Mouse (Mus musculus) hindbrain, embryonic 12.5 days (tissue): ENCODE results near the gene Fam196b. TPM values are rescaled to one million over a fixed set of nuclear protein-coding genes. Genes with fewer than 3 reads are reported as not detected.

ENCODE experiments used
- ATAC-seq: fragments of 200-750 bp; cut with Nextera tagmentation; 2 replicates; pipeline ENCODE4 v1.8.0; 2017; ENCODE audit warnings: moderate TSS enrichment; ENCODE audit not compliant: low FRiP score
- H3K27ac ChIP-seq: fragments of 300-500 bp; sonication (generic); 2 replicates; pipeline ENCODE4 v1.5.1; 2016; ENCODE audit warnings: mild to moderate bottlenecking
- H3K27me3 ChIP-seq: fragments of 300-500 bp; sonication (generic); 2 replicates; pipeline ENCODE4 v1.6.1; 2016; ENCODE audit warnings: mild to moderate bottlenecking
- H3K36me3 ChIP-seq: fragments of 300-500 bp; sonication (generic); 2 replicates; pipeline ENCODE4 v1.6.1; 2016; ENCODE audit warnings: mild to moderate bottlenecking
- H3K4me1 ChIP-seq: fragments of 300-500 bp; sonication (generic); 2 replicates; pipeline ENCODE4 v1.6.1; 2016
- H3K4me2 ChIP-seq: fragments of 300-500 bp; sonication (generic); replicated peaks from 2 replicates; pipeline ENCODE4 v1.6.1; 2016; ENCODE audit warnings: mild to moderate bottlenecking
- H3K4me3 ChIP-seq: fragments of 300-500 bp; sonication (generic); 2 replicates; pipeline ENCODE4 v1.5.1; 2016; ENCODE audit warnings: mild to moderate bottlenecking
- H3K9ac ChIP-seq: fragments of 300-500 bp; sonication (generic); 2 replicates; pipeline ENCODE4 v1.6.1; 2016; ENCODE audit warnings: mild to moderate bottlenecking, moderate library complexity
- H3K9me3 ChIP-seq: fragments of 300-500 bp; sonication (generic); replicated peaks from 2 replicates; pipeline ENCODE4 v1.6.1; 2016; ENCODE audit warnings: mild to moderate bottlenecking
- WGBS: fragments of 180-500 bp; shearing (Covaris S2); methylation state at CpG from one replicate; pipeline ENCODE4 v1.1.7; 2016; 5-methylcytosine and 5-hydroxymethylcytosine counted together
- polyA plus RNA-seq: library from polyadenylated mRNA; unstranded; fragments of >200 nt; fragmentation: Nextera tagmentation; extraction: Ambion mirVana; gene quantifications from 2 replicates; pipeline ENCODE4 v1.2.1, GENCODE M21; 2016

Gene Fam196b
- polyA plus RNA-seq, result 2.7 TPM in 2 replicates

DNA sequence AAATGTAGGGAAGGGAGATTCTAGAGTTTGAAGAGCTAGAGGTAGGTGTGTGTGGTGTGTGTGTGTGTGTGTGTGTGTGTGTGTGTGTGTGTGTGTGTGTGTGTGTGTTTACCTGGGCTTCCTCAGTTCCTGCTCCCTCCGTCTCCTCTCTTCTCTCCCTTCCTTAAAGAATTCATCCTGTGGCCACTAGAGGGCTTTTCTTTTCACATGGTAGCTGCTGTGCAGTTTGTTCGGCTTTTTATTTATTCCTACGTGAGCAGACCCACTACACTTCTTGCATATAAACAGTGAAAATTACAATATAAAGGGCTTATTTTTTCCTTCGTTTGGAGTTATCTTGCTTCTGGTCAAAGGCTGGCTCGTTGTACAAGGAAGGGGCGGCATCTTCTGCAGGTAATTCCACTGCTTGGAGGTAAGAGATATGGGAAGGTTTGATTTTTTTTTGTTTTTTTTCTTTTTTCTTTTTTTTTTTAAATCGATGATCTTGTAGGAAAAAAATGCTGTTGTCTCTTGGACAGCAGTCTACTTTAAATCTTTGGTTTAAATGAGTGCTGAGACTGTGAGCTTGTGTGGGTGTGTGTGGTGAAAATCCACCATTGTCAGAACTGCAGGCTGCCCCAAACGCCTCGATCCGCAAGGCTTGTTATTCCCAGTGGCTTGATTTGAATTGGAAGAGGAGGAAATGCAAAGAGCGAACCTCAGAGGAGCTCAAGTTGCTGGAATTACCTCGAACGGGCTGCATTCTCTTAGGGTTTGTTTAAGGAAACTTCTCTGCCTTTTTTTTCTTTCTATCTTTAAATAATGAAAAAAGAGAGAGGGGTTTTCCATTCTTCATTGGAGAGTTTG is at the start of gene Fam196b:
Gene Fam196b (plus strand): TSS at position 289 of the 846 bp plus-strand sequence.
- H3K4me3 ChIP-seq, result peak within 1 kb of the TSS; percentile 29
- H3K27ac ChIP-seq, result no peak within 1 kb of the TSS; the same call in 1 of the 2 replicates
- no peaks in the 10 kb centered on the region for H3K36me3 ChIP-seq
- H3K9me3 ChIP-seq, result no peaks in the 10 kb centered on the region
- ATAC-seq, result peak; percentile 67
- peak within 1 kb of the TSS; percentile 45 for H3K4me2 ChIP-seq
- H3K9ac ChIP-seq, result peak within 1 kb of the TSS; percentile 52
- peaks cover 18% of the 10 kb centered on the region for H3K27me3 ChIP-seq
- H3K4me1 ChIP-seq, result peaks cover 26% of the 10 kb centered on the region
- WGBS, result 2% methylated on average over 13 of the region's 13 CpGs

DNA sequence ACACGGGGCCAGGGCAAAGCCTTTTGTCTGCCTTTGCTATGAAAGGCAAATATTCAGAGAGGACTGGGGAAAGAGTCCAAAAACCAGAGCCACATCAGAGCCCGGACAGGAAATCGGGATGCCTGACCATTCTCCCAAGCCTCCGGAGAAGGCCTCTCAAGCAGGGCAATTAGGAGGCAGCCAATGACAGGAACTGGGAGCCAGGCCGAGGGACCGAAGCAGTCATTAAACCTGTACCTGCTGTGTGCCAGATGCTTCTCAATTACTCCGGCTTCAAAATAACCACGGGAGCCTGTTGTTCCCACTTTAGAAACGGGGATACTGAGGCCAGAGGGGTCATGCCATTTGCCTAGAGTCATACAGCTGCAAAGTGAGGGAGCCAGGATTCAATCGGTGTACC is 42.6 kb upstream of the Fam196b start:
- Histone ChIP-seq H3K4me1 (peaks cover 7% of the 10 kb centered on the region; the same call in 1 of the 2 replicates), H3K9me3 (no peaks in the 10 kb centered on the region), H3K36me3 (no peaks in the 10 kb centered on the region), H3K4me3 (no peak overlapping the region), H3K27me3 (peaks cover 10% of the 10 kb centered on the region; the same call in 1 of the 2 replicates), H3K4me2 (no peak overlapping the region), H3K9ac (no peak overlapping the region), H3K27ac (no peak overlapping the region)
- no peak for ATAC-seq
- 63% methylated on average over 10 of the region's 10 CpGs for WGBS

DNA sequence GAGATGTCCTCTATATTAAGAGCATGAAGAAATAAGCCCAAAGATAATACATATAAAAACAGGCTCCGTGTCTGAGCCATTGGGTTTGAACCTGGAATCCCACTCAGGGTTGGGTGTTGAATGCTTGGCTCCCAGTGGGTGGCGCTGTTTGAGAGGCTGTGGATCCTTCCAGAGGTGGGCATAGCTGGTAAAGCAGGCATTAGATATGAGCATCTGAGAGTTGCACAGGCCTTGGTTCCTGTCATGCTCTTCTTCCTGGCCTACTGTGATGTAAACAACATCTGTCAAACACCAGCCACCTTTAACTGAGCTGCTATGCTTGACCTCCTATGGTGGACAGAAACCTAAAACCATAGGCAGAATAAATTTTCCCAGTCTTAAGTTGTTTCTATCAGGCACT is 38.7 kb upstream of the Fam196b start:
- Histone ChIP-seq H3K4me1 (peaks cover 7% of the 10 kb centered on the region; the same call in 1 of the 2 replicates), H3K27me3 (peaks cover 25% of the 10 kb centered on the region), H3K27ac (no peak overlapping the region), H3K4me3 (no peak overlapping the region), H3K4me2 (no peak overlapping the region), H3K36me3 (no peaks in the 10 kb centered on the region), H3K9ac (no peak overlapping the region), H3K9me3 (no peaks in the 10 kb centered on the region)
- 38% methylated on average over 2 of the region's 2 CpGs for WGBS
- ATAC-seq, result no peak

DNA sequence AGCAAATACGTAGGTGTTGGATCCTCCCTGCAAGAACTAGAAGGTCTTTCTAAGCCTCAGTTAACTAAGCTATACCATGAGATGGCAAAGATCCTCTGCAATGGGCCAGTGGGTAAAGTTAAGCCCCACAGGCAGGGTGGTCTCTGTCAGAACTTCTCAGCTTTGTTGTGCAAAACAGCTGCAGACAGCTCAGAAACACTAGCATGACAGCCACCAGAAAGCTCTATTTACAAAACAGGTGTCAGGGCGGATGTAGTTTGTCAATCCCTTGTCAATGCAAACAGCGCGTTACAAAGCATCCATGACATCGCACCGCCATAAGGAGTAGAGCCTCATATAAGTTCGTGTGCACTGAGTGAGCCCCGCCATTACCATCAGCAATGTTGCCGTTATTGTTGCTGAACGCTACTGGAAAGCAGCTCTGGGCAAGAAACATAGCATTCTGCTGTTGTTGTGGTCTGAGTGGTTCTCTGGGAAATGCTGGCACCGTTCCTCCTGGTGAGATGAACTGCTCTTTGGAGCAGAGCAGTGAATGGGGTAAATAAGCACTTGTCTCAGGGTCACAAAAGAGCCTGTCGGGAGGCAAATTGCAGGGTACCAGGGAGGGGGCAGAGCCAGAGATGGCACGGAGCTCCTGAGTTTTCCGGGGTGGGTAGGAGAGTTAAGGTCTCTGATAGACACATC is 38.1 kb upstream of the Fam196b start:
- ATAC-seq, result peak; percentile 78
- Histone ChIP-seq H3K4me3 (no peak overlapping the region), H3K4me1 (peaks cover 7% of the 10 kb centered on the region; the same call in 1 of the 2 replicates), H3K36me3 (no peaks in the 10 kb centered on the region), H3K9me3 (no peaks in the 10 kb centered on the region), H3K27ac (no peak overlapping the region), H3K4me2 (peak overlapping the region; percentile 24), H3K9ac (no peak overlapping the region), H3K27me3 (peaks cover 25% of the 10 kb centered on the region)
- WGBS, result 33% methylated on average over 14 of the region's 14 CpGs

DNA sequence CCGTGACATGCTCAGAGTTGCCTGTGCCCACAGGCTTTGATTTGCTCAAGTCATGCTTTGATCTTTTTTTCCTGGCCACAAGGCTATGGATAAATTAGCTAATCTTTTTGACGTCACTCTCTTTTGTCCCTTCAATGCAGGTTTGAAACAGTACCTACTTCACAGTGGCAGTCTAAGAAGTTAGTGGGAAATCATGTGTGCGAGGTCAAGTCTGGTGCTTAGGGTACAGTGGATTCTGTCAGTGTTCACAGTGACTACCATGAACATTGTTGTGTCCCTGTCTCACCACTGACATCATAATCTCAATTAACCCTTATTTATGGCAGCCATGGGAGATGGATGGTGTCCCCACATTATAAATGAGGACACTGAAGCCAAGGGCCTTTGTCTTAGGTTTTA is 37.6 kb upstream of the Fam196b start:
- Histone ChIP-seq H3K4me1 (peaks cover 7% of the 10 kb centered on the region; the same call in 1 of the 2 replicates), H3K27me3 (peaks cover 25% of the 10 kb centered on the region), H3K4me3 (no peak overlapping the region), H3K27ac (no peak overlapping the region), H3K9ac (no peak overlapping the region), H3K4me2 (no peak overlapping the region), H3K9me3 (no peaks in the 10 kb centered on the region), H3K36me3 (no peaks in the 10 kb centered on the region)
- no peak for ATAC-seq
- 55% methylated on average over 3 of the region's 3 CpGs for WGBS

DNA sequence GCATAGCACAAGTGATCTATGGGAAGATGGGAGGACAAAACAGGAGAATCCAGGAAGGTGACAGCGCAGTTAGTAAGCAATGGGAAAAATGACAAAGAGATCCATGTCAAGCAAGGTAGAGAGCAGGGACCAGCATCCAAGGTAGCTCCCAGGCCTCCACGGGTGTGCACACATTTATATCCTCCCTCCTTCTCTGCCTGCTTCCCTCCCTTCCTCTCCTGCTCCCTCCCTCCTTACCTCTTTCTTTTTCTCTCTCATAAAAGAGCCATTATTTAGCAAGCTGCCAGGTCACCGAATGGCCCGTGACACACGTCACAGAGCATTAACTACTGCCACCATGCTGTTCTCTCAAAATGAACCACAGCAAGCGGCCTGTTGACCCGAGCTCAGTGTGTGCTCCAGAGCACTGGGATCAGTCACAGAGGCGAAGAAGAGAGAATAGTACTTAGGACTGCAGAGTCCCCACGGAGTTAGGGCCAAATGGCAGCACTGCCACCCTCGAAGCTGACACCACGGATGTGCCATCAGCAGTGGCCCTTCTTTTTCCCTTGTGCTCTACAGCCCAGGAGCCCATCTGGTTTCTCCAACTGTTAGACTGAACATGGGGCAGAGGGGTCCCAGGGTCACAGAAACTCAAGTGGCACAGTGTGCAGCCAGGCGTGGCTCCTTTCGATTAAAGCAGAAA is 30.4 kb upstream of the Fam196b start:
- H3K4me1 ChIP-seq, result peaks cover 7% of the 10 kb centered on the region
- H3K9me3 ChIP-seq, result no peaks in the 10 kb centered on the region
- H3K4me3 ChIP-seq, result no peak overlapping the region
- WGBS, result 18% methylated on average over 13 of the region's 13 CpGs
- H3K36me3 ChIP-seq, result no peaks in the 10 kb centered on the region
- H3K4me2 ChIP-seq, result no peak overlapping the region
- H3K27me3 ChIP-seq, result peaks cover 20% of the 10 kb centered on the region
- H3K9ac ChIP-seq, result no peak overlapping the region; the same call in 1 of the 2 replicates
- H3K27ac ChIP-seq, result no peak overlapping the region
- 0 out of 2 replicates have a peak, but pooled peaks have one; percentile 60 for ATAC-seq

DNA sequence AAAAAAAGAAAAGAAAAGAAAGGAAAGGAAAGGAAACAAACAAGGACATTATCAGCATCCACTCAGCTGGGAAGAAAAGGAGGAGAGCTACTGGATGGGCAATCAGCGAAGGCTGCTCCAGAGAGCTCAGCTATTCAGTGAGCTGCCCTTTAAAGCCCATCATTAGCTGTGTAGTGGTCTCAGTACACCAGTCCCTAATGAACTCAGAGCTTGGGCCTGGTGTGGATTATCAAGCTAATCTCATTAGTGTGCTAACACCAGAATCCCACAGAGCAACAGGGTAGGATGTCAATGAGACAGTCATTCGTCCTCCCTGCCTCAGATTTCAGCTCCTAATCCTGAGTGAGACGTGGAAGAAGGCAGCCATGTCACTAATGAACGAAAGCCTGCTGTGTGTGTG is 24.4 kb upstream of the Fam196b start:
- no peak overlapping the region for H3K9ac ChIP-seq
- H3K27ac ChIP-seq, result no peak overlapping the region
- no peaks in the 10 kb centered on the region for H3K9me3 ChIP-seq
- H3K4me2 ChIP-seq, result no peak overlapping the region
- H3K27me3 ChIP-seq, result peaks cover 4% of the 10 kb centered on the region; the same call in 1 of the 2 replicates
- ATAC-seq, result no peak
- no peaks in the 10 kb centered on the region for H3K36me3 ChIP-seq
- peaks cover 4% of the 10 kb centered on the region; the same call in 1 of the 2 replicates for H3K4me1 ChIP-seq
- no peak overlapping the region for H3K4me3 ChIP-seq
- WGBS, result 42% methylated on average over 4 of the region's 4 CpGs

DNA sequence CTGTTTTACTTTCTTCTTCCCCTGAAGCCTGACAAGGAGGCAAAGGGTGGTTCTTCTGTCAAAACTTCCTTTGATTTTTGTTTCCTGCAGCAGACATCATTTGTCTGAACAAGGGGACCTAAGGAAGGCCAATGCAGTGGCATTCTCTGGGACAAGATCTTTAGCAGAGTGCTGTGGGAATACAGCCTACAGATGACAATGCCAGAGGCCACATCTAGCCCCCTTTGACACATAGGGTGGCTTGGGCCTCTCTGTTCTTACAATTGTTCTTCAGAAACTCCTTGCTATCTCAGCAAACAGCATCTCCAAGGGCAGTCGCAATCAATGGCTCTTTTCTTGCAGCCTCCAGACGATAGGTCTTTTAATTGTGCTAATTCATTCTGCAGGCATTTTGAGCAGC is 23.9 kb upstream of the Fam196b start:
- H3K4me1 ChIP-seq, result peaks cover 4% of the 10 kb centered on the region; the same call in 1 of the 2 replicates
- H3K27me3 ChIP-seq, result peaks cover under 1% of the 10 kb centered on the region; the same call in 1 of the 2 replicates
- H3K27ac ChIP-seq, result no peak overlapping the region
- no peaks in the 10 kb centered on the region for H3K9me3 ChIP-seq
- no peaks in the 10 kb centered on the region for H3K36me3 ChIP-seq
- no peak overlapping the region for H3K4me2 ChIP-seq
- WGBS, result 29% methylated on average over 2 of the region's 2 CpGs
- ATAC-seq, result no peak
- H3K9ac ChIP-seq, result no peak overlapping the region
- H3K4me3 ChIP-seq, result no peak overlapping the region

DNA sequence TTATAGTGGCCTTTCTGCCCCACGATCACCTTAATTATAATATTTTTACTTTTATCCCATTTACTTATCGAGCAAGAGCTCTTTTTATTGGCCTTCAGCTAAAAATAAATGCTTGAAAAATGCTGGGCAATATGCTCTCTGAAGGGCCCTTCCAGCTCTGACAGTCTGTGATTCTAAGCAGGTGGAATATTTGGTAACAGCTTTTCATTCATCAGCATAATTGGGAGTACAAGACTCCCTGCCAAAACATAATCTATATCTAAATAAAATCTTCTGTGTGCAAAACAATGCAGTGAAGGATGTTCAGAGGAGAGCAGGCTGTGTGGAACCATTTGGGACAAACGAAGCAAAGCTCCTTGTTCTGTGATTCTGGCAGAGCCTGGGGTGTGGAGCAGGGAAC is 23.3 kb upstream of the Fam196b start:
- ATAC-seq, result no peak

DNA sequence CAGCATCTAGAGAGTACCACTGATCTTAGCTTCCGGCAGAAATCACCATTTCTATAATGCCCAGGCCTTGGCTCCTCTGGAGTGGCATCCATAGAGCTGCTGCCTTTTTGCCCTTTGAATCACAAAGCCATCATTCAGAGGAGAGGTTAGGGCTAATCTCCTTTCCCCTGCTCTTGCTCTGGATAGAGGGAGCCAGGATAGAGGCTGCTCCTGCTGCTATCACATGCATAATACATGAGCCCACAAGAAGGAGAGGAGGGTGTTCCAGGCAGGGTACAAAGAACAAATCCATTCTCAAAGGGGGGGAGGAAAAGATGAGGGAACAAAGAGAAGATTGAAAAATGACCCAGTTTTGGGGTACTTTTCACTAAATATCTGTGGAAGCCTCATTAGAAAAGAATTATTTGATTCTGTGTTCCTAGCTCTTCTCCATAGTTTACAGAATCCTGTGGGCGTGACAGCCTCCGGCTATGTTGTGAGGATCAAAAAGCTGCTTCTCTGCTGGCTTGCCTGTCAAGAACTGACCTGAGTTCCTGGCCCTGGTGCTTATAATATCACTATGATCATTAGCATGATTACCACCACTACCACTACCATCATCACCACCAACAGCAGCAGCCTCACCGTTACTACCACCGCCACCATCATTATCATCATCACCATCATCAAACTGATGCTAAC is 16.8 kb upstream of the Fam196b start:
- no peak overlapping the region for H3K9ac ChIP-seq
- H3K4me3 ChIP-seq, result no peak overlapping the region
- H3K27me3 ChIP-seq, result no peaks in the 10 kb centered on the region
- peak; percentile 89 for ATAC-seq
- 0 out of 2 replicates have a peak, but pooled peaks cover 9% of the 10 kb centered on the region for H3K4me1 ChIP-seq
- no peak overlapping the region for H3K4me2 ChIP-seq
- 46% methylated on average over 5 of the region's 5 CpGs for WGBS
- no peaks in the 10 kb centered on the region for H3K36me3 ChIP-seq
- H3K27ac ChIP-seq, result peak overlapping the region; percentile 30; the same call in 1 of the 2 replicates
- H3K9me3 ChIP-seq, result no peaks in the 10 kb centered on the region

More for the DNA sequence above, 23.3 kb upstream of the Fam196b start:
- Histone ChIP-seq H3K9ac (no peak overlapping the region), H3K36me3 (no peaks in the 10 kb centered on the region), H3K4me3 (no peak overlapping the region), H3K27ac (no peak overlapping the region), H3K4me1 (peaks cover 4% of the 10 kb centered on the region; the same call in 1 of the 2 replicates), H3K27me3 (no peaks in the 10 kb centered on the region), H3K4me2 (no peak overlapping the region), H3K9me3 (no peaks in the 10 kb centered on the region)
- 66% methylated on average over 3 of the region's 3 CpGs for WGBS

DNA sequence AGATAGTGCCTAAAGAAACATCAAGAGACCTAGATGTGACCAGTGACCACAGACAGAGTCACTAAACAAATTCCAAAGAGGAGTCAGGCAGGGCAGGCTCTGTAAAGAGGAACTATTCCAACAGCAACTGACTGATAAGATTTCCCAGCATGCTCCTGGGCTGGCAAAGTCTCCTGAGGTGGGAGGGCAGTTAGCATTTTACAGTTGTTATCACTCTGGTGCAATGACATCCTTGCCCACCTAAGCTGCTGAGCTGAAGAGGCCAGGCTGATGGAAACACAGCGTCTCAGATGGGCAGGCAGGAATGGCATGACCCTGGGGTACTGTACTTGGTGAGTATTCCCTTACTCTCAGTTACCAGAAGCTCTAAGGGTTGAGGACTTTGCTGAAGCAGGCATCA is 15.1 kb upstream of the Fam196b start:
- H3K27ac ChIP-seq, result no peak overlapping the region
- no peaks in the 10 kb centered on the region for H3K27me3 ChIP-seq
- H3K36me3 ChIP-seq, result no peaks in the 10 kb centered on the region
- 93% methylated on average over 1 of the region's 1 CpGs for WGBS
- ATAC-seq, result no peak
- no peak overlapping the region for H3K9ac ChIP-seq
- no peak overlapping the region for H3K4me3 ChIP-seq
- no peaks in the 10 kb centered on the region for H3K9me3 ChIP-seq
- H3K4me2 ChIP-seq, result no peak overlapping the region
- 0 out of 2 replicates have a peak, but pooled peaks cover 9% of the 10 kb centered on the region for H3K4me1 ChIP-seq
